Mouse (Mus musculus) kidney, adult 2 months (tissue): ENCODE measurements around the gene Aplnr. TPM values are rescaled to one million over a fixed set of nuclear protein-coding genes. Genes with fewer than 3 reads are reported as not detected.

Source experiments
- DNase-seq: peaks from one replicate; pipeline ENCODE4 v3.0.0; 2021
- H3K27ac ChIP-seq: fragments of 200-500 bp; 2 replicates; pipeline ENCODE4 v1.5.1; 2012; ENCODE audit warnings: low read depth, low read length, control low read depth, inconsistent platforms; ENCODE audit not compliant: insufficient read depth
- H3K27me3 ChIP-seq: fragments of 200-500 bp; replicated peaks from 2 replicates; pipeline ENCODE4 v1.6.1; 2012; ENCODE audit warnings: mild to moderate bottlenecking, moderate library complexity, low read length, inconsistent platforms; ENCODE audit not compliant: control insufficient read depth, insufficient read depth
- H3K36me3 ChIP-seq: fragments of 200-500 bp; 2 replicates; pipeline ENCODE4 v1.6.1; 2012; ENCODE audit warnings: mild to moderate bottlenecking, moderate library complexity, low read length, inconsistent platforms; ENCODE audit not compliant: control insufficient read depth, insufficient read depth
- H3K4me1 ChIP-seq: fragments of 200-500 bp; 2 replicates; pipeline ENCODE4 v1.6.1; 2011; ENCODE audit warnings: low read length; ENCODE audit not compliant: control insufficient read depth, insufficient read depth
- H3K4me3 ChIP-seq: fragments of 200-500 bp; 2 replicates; pipeline ENCODE4 v1.5.1; 2011; ENCODE audit warnings: mild to moderate bottlenecking, low read depth, low read length, control low read depth; ENCODE audit not compliant: insufficient read depth
- CTCF ChIP-seq: fragments of 200-500 bp; conservative IDR thresholded peaks from 2 replicates; pipeline ENCODE4 v1.5.1; 2011; ENCODE audit warnings: low read depth, mild to moderate bottlenecking, control low read depth, low read length, moderate library complexity, mixed read lengths; ENCODE audit not compliant: insufficient read depth, insufficient read length
- POLR2A ChIP-seq: fragments of 200-500 bp; IDR thresholded peaks from one replicate; pipeline ENCODE4 v1.6.1; 2011; ENCODE audit warnings: low read depth, low read length, control low read depth
- WGBS: fragments of 180-500 bp; shearing (Covaris S2); methylation state at CpG from one replicate; pipeline ENCODE4 v1.1.7; 2018; 5-methylcytosine and 5-hydroxymethylcytosine counted together
- polyA plus RNA-seq: library from polyadenylated mRNA; depleted of rRNA; stranded (reverse); fragments of >200 nt; gene quantifications from 2 replicates; pipeline ENCODE4 v1.2.3, GENCODE M21; 2012; rRNA removed

Gene Aplnr
- polyA plus RNA-seq = 14.0 and 16.6 TPM in 2 replicates

DNA sequence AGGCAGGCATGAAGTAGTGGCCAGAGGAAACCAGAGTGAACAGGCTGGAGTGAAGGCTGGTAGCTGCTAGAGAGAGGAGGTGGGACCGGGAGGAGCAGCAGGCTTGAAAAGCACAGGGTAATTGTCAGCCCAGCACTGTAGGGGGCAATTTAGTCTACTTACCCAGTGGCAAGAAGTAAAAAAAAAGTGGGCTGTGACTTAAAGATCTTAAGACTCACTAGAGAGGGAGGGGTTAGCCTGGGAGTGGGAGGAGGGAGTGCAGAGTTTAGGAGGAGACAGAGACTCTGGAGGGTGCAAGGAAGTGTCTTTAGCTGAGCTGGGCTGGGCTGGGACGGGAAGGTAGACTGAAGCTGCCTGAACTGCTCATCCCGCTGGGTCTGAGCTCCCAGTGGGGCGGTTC, at the start of gene Aplnr:
Gene Aplnr, plus strand, starts transcription at position 137 of the 400 bp plus-strand sequence.
- Histone ChIP-seq H3K4me1 (no peaks in the 10 kb centered on the region), H3K4me3 (peak within 1 kb of the TSS; percentile 42), H3K27ac (peak within 1 kb of the TSS; percentile 45), H3K36me3 (no peaks in the 10 kb centered on the region), H3K27me3 (no peaks in the 10 kb centered on the region)
- 13% methylated on average over 4 of the region's 4 CpGs for WGBS
- peak; percentile 51 for DNase-seq
- TF ChIP-seq CTCF = no peak
- no peak for TF ChIP-seq POLR2A

GRCm38 (mm10) chr2:85088716-85089646, 47.0 kb upstream of the Aplnr start:
- Histone ChIP-seq H3K36me3 (no peaks in the 10 kb centered on the region), H3K27ac (no peak overlapping the region), H3K4me3 (no peak overlapping the region), H3K27me3 (no peaks in the 10 kb centered on the region), H3K4me1 (no peaks in the 10 kb centered on the region; the same call in 1 of the 2 replicates)
- TF ChIP-seq POLR2A (no peak), CTCF (no peak)
- DNase-seq = peak; percentile 65
- 56% methylated on average over 11 of the region's 11 CpGs for WGBS

GRCm38 (mm10) chr2:85091325-85091724, 44.7 kb upstream of the Aplnr start:
- Histone ChIP-seq H3K27ac (no peak overlapping the region), H3K36me3 (no peaks in the 10 kb centered on the region), H3K27me3 (no peaks in the 10 kb centered on the region), H3K4me3 (no peak overlapping the region), H3K4me1 (no peaks in the 10 kb centered on the region; the same call in 1 of the 2 replicates)
- TF ChIP-seq POLR2A (no peak), CTCF (no peak)
- WGBS = 95% methylated on average over 4 of the region's 4 CpGs
- no peak for DNase-seq

GRCm38 (mm10) chr2:85093376-85093775, 42.6 kb upstream of the Aplnr start:
- 0 out of 2 replicates have a peak, but pooled peaks cover under 1% of the 10 kb centered on the region for H3K4me1 ChIP-seq
- no peak for DNase-seq
- WGBS = 65% methylated on average over 1 of the region's 1 CpGs

DNA sequence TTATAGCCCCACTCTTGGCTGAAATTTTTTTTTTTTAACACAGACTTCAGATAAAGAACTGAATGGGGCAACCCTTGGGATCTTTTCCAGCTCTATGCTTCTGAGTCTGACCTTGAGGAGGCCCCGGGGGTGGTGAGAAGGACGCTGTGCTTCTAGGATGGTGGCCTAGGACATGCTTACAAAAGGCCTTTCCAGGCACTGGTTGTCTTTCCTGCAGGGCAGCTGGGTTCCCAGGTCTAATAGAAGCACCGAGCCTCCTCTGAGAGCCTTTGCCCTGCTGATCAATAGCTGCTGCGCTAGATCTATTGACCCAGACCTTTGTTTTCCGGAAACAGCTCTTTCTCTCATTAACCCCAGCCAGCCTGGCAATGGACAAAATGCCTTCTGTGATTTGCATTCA, 40.1 kb upstream of the Aplnr start:
- no peak for TF ChIP-seq POLR2A
- TF ChIP-seq CTCF = no peak
- no peak overlapping the region for H3K27ac ChIP-seq
- 0 out of 2 replicates have a peak, but pooled peaks cover 4% of the 10 kb centered on the region for H3K4me1 ChIP-seq
- H3K36me3 ChIP-seq = no peaks in the 10 kb centered on the region
- no peak overlapping the region for H3K4me3 ChIP-seq
- H3K27me3 ChIP-seq = no peaks in the 10 kb centered on the region
- WGBS = 63% methylated on average over 5 of the region's 5 CpGs
- DNase-seq = no peak

More at GRCm38 (mm10) chr2:85093376-85093775, 42.6 kb upstream of the Aplnr start:
- TF ChIP-seq POLR2A (no peak), CTCF (no peak)
- H3K27ac ChIP-seq = no peak overlapping the region
- no peaks in the 10 kb centered on the region for H3K36me3 ChIP-seq
- no peaks in the 10 kb centered on the region for H3K27me3 ChIP-seq
- no peak overlapping the region for H3K4me3 ChIP-seq

DNA sequence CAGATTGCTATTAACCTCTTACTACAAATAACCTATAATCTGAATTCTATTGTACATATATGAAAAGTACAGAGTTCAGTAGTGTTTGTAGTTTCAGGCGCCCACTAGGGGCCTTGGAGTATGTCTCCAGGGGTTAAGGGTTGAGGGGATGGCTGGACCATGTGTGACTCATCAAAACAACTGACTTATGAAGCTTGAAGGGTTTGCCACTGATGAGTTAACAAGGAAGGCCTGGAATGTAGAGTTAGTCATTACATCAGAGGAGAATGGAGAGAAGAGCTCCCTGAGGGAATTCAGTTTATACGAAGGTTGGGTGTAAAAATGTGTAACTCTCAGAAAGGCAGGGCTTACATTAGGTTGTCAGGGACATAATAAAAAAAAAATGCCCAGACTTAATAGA, 38.0 kb upstream of the Aplnr start:
- no peak for TF ChIP-seq POLR2A
- no peak for TF ChIP-seq CTCF
- no peak overlapping the region for H3K27ac ChIP-seq
- H3K36me3 ChIP-seq = no peaks in the 10 kb centered on the region
- no peak overlapping the region for H3K4me3 ChIP-seq
- 67% methylated on average over 2 of the region's 2 CpGs for WGBS
- no peak for DNase-seq
- H3K4me1 ChIP-seq = 0 out of 2 replicates have a peak, but pooled peaks cover 4% of the 10 kb centered on the region
- H3K27me3 ChIP-seq = no peaks in the 10 kb centered on the region

DNA sequence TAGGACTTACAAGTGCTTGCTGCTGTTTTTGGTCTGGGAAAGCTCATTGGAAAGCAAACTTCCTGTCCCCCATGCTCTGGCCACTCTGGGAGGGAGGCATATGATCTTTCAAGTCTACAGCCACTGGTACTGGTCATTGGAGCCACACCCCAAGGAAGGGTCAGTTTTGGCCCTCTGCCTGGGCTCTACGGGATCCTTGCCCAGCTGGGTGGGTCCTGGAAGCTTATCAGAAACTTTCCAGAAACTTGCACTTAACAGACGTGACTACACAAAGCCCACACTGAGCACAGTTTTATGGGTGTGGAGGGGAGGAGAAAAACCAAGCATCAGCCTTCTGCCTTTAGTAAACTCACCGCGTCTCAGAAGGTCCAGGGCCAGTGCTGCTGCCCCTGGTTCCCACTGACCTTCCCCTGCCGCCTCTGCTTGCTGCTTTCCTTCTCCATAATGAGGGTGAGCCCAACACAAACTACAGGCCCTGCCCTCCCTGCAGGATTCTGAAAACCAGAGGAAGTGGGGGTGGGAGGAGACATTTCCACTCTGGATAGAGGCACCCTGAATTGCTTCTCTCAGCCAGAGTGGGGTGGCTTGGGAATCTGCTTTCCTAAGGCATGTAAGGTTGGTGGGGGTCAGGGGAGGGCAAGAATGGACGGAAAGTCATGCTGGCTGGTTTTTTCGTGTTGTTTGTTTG, 37.1 kb upstream of the Aplnr start:
- DNase-seq = peak; percentile 90
- TF ChIP-seq CTCF (no peak), POLR2A (no peak)
- H3K27ac ChIP-seq = peak overlapping the region; percentile 45
- H3K4me1 ChIP-seq = 0 out of 2 replicates have a peak, but pooled peaks cover 4% of the 10 kb centered on the region
- WGBS = 47% methylated on average over 7 of the region's 7 CpGs
- H3K27me3 ChIP-seq = no peaks in the 10 kb centered on the region
- H3K36me3 ChIP-seq = no peaks in the 10 kb centered on the region
- no peak overlapping the region for H3K4me3 ChIP-seq
